Mouse (Mus musculus) testis, postnatal 10 days (tissue): ENCODE data around the gene Atp6v1a.
A peak's percentile ranks its signal among the peaks of the same experiment; 100 is the strongest.

Experiments
- DNase-seq: peaks from one replicate; pipeline ENCODE4 v3.0.0; 2021; ENCODE audit warnings: low spot score

The Atp6v1a gene

DNA sequence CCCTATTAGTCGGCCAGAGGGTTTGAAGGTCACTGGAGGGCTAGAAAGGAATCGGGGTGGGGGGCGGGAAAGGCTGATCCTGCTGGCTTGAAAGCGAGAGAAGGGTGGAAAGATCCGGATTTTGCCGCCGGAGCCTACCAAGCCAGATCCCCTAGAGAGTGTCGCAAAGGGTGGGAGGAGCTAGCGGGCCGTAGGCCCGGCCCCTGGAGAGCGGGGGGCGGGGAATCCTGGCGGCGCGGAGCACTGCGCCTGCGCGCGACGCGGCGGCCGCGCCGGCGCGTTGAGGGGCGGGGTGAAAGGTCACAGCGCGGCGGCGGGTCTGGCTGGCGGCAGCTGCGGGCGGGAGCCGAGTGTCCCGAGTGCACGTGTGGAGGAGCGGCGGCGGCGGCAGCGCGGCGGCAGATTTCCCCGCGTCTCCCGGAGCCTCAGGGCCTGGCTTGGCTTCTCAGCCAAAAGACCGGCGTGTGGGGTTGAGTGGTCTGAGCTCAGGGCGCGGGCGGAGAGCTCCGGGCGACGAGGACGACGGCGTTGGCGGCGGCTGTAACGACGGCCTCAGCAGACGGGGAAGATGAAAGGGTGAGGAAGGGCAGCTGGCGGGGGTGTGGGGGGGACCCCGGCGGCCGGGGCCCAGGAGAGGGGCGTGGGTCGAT, at the start of gene Atp6v1a, which contains the start of gene Naa50:
Atp6v1a (minus strand) TSS at position 170 of the 650 bp plus-strand sequence.
Naa50 (plus strand) TSS at position 295 of the 650 bp plus-strand sequence.
- peak; percentile 97 for DNase-seq

- DNase-seq: no peak
Observed at GRCm38 (mm10) chr16:44188766-44189165, 49.3 kb upstream of the Atp6v1a start.

DNA sequence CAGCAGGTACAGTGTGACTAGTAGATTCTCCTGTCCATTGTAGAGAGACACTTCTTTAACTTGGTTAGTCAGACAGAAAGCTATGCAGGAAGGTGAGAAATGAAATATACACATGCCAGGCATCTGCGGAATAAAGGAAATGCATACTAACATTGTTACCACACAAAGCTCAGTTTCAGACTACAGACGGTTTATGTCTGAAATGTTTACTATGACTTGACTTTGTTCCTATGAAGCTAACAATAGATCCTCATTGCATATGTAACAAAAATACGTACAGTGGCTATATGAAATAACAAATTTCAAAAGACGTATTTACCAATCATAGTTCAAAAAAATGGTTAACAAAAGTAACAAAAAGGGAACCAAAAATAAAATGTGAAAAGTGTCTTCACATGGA, 47.7 kb upstream of the Atp6v1a start:
- DNase-seq: no peak

GRCm38 (mm10) chr16:44184769-44185168, 45.3 kb upstream of the Atp6v1a start:
- DNase-seq: no peak

GRCm38 (mm10) chr16:44182597-44182996, 43.1 kb upstream of the Atp6v1a start:
- DNase-seq: no peak

- DNase-seq: no peak
Observed at GRCm38 (mm10) chr16:44178555-44178954, 39.0 kb upstream of the Atp6v1a start.

DNA sequence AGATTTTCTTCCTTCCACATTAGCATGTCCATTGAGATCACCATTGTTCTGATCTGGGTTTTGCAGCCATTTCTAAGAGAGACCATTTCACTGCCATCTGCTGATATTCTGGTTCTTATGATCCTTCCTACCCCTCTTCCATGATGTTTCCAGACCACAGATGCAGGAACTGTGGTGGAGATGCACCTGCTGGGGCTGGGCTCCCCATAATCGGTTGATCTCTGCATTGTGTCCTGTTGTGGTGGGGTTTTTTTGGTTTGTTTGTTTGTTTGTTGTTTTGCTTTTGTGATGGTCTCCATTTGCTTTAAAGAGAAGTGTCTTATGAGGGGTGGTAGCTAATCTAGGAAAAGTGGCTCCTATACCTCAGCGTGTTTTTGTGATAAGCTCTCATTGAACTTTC, 37.0 kb upstream of the Atp6v1a start:
- DNase-seq: no peak

GRCm38 (mm10) chr16:44175001-44175400, 35.5 kb upstream of the Atp6v1a start:
- no peak for DNase-seq

GRCm38 (mm10) chr16:44173966-44174530, 34.5 kb upstream of the Atp6v1a start:
- DNase-seq: no peak

DNA sequence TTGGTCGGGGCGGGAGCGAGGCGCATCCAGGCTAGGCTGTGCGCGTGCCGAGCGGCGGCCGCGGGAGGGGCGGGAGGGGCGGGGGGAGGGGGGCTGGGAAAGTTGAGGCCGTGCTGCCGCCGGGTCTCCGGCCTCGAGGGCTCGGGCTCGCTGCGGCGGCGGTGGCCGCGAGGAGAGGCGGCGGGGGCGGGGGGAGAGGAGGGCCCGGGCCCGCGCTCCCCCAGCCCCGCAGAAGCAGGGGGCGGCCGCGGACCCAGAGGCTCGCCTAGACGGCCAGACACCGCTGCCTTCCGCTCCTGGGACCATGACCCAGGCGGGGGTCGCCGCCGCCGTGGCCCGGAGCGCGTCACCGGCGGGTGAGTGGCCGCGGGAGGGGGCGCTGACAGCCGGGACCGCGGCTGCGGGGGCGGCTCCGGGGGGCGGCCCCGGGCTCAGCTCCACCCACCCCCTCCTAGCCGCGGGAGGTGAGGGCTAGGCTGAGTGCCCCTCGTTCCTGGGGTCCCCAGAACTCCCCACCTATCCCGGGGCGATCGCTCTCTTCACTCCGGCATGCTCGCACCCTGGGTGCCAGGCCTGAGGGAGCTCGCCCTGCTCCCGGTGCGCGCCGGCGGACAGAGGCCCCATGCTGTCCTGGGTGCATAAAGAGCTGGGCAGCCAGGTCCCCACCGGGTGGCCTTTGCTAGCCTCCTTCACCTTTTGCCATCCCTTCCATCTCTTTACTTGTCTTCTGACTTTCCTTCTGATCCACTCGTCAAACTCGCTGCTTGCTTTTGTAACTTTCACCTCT, 33.8 kb upstream of the Atp6v1a start, which contains the start of gene Usf3:
Usf3 (plus strand) TSS at position 92 of the 787 bp plus-strand sequence.
- DNase-seq: peak; percentile 79

DNA sequence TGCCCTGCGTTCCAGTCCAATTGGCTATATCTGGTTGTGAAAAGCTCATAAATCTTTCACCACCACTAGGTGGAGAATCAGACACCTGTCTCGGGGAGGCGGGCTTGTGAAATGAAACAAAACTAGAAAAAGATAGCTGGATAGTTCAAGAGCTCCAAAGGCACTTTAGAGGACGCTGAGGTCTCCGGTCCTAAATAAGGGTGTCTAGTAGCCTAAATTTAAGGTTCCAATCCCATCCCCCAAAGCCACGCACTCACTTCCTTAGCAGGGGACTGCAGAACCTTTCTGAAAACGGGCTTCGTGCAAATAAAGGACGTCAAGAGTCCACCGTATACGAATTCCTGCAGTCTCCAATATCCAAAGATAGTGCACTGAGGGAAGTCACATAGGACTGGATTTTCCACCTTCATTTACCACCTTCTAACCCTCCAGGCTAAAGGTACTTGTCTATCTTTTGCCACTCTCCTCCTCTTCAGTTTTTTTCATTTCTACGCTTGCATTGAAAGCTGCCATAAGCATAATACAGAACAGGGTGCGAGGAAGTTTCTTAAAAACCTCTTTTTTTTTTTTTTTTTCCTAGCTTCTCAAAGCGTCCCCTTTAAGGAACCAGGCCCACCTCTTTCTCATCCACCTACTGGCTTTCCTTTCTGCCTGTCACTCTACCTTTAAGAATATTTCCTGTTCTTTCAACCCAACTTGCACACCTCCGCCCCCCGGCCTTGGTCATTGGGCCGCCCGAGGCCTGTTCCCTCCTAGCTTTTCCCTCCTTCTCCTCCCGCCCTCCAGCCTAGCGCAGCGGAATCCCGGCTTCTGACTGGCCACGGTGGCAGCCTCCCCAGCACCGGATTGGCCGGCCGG, 33.0 kb upstream of the Atp6v1a start:
- peak; percentile 95 for DNase-seq

DNA sequence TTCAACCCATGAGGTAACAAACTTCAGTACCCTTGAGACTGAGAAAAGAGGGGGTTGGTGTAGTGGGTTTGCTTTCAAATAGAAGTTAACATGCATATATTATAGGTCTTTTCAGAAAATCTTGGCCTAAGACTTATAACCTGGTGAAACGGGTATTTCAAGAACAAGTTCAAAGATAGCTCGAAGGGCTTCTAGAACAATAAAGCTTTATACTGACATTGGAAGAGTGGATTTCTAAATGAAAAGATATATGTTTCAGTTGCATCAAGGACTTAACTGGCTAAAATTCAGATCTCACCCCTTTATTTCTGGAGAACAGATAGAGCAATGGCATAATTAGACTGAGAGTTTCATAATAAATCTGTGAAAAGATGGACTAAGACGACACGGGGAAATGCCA, 29.5 kb upstream of the Atp6v1a start:
- DNase-seq: no peak

DNA sequence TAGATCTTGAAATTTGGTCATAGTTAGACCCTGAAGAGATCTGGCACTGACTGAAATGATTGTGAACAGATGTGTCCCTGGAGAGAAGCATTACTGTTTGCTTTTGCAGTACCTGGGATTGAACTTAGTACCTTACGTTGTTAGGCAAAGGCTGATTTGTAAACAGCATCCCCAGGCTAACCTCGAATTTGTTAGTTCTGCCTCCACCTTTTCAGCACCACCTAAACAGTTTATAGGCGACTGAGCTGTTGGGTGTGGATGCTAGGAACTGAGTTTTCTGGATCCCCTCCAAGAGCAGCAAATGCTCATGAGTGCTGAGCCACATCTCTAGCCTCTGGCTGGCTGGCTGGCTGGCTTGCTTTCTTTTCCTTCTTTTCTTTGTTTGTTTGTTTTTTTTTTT, 25.7 kb upstream of the Atp6v1a start:
- no peak for DNase-seq

- DNase-seq: no peak
Observed at GRCm38 (mm10) chr16:44163831-44164230, 24.3 kb upstream of the Atp6v1a start.

GRCm38 (mm10) chr16:44159325-44159724, 19.8 kb upstream of the Atp6v1a start:
- no peak for DNase-seq

GRCm38 (mm10) chr16:44154497-44155057, 15.1 kb upstream of the Atp6v1a start:
- DNase-seq: no peak

DNA sequence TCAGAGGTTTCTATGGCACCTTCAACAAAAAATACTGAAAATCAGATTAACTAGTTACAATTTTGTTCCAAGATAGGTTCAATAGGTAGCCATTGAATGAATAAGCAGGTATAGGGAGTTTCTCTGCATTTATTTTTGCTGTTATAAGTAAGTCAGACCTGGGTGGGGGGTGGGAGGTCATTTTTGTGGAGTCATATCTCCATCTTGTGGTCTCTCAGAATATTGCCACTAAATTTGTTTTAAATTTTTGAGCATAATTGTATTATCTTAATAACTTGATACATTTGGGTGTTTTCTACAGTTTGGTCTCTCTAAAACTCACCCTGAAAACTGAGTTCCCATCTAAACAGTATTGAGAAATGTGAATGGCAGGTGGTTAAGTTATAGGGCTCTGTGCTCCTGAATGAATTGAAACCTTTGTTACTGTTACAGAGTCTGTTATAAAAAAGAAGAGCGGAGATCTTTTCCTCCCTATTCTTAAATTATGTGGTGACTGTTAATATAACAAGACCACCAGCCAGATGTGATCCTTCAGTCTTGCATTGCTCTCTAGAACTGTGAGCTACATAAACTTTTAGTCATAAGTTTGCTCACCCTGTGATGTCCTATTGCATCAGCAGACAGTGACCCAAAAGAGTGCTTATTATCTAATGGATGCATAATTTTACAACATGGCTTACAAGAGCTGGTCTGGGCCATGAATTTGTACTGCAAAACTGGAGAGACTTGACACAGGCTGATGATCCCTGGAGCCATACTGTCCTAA, 9.7 kb upstream of the Atp6v1a start:
- DNase-seq: no peak

DNA sequence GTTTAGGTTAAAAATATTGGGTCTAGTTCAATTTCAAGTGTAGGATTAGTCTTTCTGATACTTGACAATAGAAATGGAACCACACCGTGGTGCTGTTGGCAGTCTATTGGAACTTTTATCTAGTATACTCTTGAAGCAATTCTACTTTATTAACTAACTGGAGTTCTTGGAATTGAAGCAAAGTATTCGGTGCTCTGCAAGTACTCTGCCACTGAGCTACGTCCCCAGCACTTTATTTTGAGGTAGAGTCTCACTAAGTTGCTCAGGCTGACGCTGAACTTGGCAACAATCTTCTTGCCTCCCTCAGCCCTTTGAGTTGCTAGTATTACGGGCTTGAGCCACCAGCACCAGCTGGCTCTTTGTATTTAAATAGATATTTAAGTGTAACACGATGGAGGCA, 2.0 kb upstream of the Atp6v1a start:
- no peak for DNase-seq

DNA sequence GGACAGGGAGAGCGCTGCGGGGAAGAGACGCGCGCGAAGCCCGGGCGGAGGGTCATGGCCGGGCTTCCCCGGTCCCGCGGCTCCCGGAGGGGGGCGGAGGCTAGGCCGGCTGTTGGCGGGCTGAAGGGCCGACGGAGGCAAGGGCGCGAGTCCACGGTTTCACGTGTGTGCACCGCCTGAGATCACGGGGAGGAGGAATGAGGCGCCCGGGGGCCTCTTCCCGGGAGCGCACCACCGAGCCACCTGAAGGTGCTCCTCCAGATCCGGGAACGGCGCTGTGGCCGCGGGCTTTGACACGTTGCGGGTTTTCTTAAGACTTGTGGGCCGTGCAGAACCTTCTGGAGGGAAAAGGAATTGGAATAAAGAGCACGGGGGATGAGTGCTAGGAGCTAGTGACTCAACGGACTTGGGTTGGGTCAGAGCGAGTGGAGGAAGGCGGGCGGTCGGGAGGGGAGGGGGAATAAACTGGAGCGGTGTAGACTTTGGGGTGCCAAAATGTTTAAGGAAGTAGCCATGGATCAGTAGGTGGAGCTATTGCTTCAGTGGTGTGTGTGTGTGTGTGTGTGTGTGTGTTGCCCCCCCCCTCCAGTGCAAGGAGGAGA, 782 bp upstream of the Atp6v1a start:
- DNase-seq: peak; percentile 77

GRCm38 (mm10) chr16:44138979-44139535, 448 bp downstream of the Atp6v1a start:
- DNase-seq: peak; percentile 86
